18 mouse cellular contexts compared by ENCODE assay signal in the genomic region with DNA sequence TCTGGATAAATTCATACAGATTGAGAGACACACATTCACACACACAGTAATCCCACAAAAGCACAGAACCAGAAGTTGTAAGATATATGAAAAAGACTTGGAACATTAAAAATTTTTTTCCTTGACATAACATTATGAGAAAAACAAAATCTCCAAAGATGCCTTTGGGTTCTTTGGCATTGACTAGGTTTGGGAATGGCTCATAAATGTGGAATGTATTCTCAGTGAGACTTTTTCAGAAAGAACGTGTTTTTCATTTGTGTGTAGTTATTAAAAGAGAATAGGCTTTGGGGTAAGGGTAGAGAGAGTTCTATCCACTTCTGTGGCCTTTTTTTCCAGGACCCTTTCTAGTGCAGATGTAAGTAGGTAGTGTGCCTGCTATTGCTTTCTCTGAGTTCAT.
DNase-seq lines count a peak whose midpoint lies in the region; TF ChIP-seq lines count a peak whose summit lies in the region.
"Had no signal": no experiment of that assay in that cellular context is flagged by ENCODE, and none has a peak within 500 bp of the region (broad histone marks: within the 10 kb centered on the region; RNA-seq: fewer than 3 reads in every experiment).

No protein-coding gene starts in this region.

- peak; percentile 72 for DNase-seq in NIH3T3 (ENCODE audit: low read depth)
- no peak for DNase-seq in kidney, adult 8-10 months
- no peak for DNase-seq in B cell, adult 2 months
- DNase-seq in adrenal gland, postnatal 14 days, result no peak
- DNase-seq: adrenal gland, adult 2 months; adrenal gland, postnatal 10 days; adrenal gland, postnatal 36 days; cerebellum, adult 11-12 months; cerebellum, adult 2 months; cerebellum, adult 9-10 months; cerebellum, postnatal 10 days; cerebellum, postnatal 25 days had no signal

- H3K27ac ChIP-seq in embryonic fibroblast, embryonic 13.5 days (ENCODE audit: insufficient read depth, low read length), result peak overlapping the region; percentile 94
- H3K27ac ChIP-seq: embryonic facial prominence, embryonic 10.5 days; embryonic facial prominence, embryonic 12.5 days; forebrain, embryonic 10.5 days; forebrain, embryonic 12.5 days had no signal

- no peak for TF ChIP-seq POLR2A in embryonic fibroblast, embryonic 13.5 days (IDR thresholded peaks at IDR 0.05; ENCODE audit: low read depth, low read length)

- no peak overlapping the region for H3K4me3 ChIP-seq in embryonic fibroblast, embryonic 13.5 days (ENCODE audit: insufficient read depth, low read length)
- H3K4me3 ChIP-seq: embryonic facial prominence, embryonic 10.5 days; embryonic facial prominence, embryonic 12.5 days; erythroblast, embryonic 14.5 days; forebrain, embryonic 10.5 days; forebrain, embryonic 12.5 days had no signal

- TF ChIP-seq CTCF in embryonic fibroblast, embryonic 13.5 days (IDR thresholded peaks at IDR 0.05; ENCODE audit: borderline replicate concordance, insufficient read depth, low read length), result no peak

- H3K4me1 ChIP-seq in embryonic fibroblast, embryonic 13.5 days (ENCODE audit: control insufficient read depth, insufficient read depth, low read length), result no peaks in the 10 kb centered on the region
- H3K4me1 ChIP-seq: embryonic facial prominence, embryonic 10.5 days; embryonic facial prominence, embryonic 12.5 days; forebrain, embryonic 10.5 days; forebrain, embryonic 12.5 days had no signal
